Mouse (Mus musculus) ES-Bruce4 (cell line): ENCODE results near the gene Tgfa. TPM values are rescaled to one million over a fixed set of nuclear protein-coding genes. Genes with fewer than 3 reads are reported as not detected.

Source experiments
- H3K27ac ChIP-seq: 2 replicates; pipeline ENCODE4 v1.5.1; 2012; ENCODE audit warnings: low read length, inconsistent platforms; ENCODE audit not compliant: insufficient read depth
- H3K27me3 ChIP-seq: 2 replicates; pipeline ENCODE4 v1.6.1; 2012; ENCODE audit warnings: mild to moderate bottlenecking, low read length, inconsistent platforms; ENCODE audit not compliant: control insufficient read depth, poor library complexity, insufficient read depth, severe bottlenecking
- H3K36me3 ChIP-seq: 2 replicates; pipeline ENCODE4 v1.6.1; 2012; ENCODE audit warnings: inconsistent platforms, mild to moderate bottlenecking, low read length, moderate library complexity; ENCODE audit not compliant: control insufficient read depth, poor library complexity, insufficient read depth, severe bottlenecking
- H3K4me1 ChIP-seq: one replicate; pipeline ENCODE4 v1.8.1; 2011; ENCODE audit warnings: low read length; ENCODE audit not compliant: control insufficient read depth, insufficient read depth
- H3K4me3 ChIP-seq: 2 replicates; pipeline ENCODE4 v1.5.1; 2011; ENCODE audit warnings: low read depth, mild to moderate bottlenecking, low read length
- H3K9ac ChIP-seq: 2 replicates; pipeline ENCODE4 v1.6.1; 2012; ENCODE audit warnings: low read depth, mild to moderate bottlenecking, inconsistent platforms; ENCODE audit not compliant: poor library complexity, severe bottlenecking
- H3K9me3 ChIP-seq: replicated peaks from 2 replicates; pipeline ENCODE4 v1.6.1; 2012; ENCODE audit warnings: mild to moderate bottlenecking, low read length, inconsistent platforms; ENCODE audit not compliant: control insufficient read depth, poor library complexity, insufficient read depth, severe bottlenecking
- CTCF ChIP-seq: IDR thresholded peaks from one replicate; pipeline ENCODE4 v1.8.1; 2011; ENCODE audit warnings: low read depth, low read length
- EP300 ChIP-seq: IDR thresholded peaks from 2 replicates; pipeline ENCODE4 v1.6.1; 2011; ENCODE audit warnings: low read depth, low read length; ENCODE audit not compliant: insufficient read depth
- POLR2A ChIP-seq: IDR thresholded peaks from one replicate; pipeline ENCODE4 v1.8.1; 2011; ENCODE audit warnings: low read length; ENCODE audit not compliant: insufficient read depth
- polyA plus RNA-seq: library from polyadenylated mRNA; stranded (reverse); fragments of >200 nt; gene quantifications from 2 replicates; pipeline ENCODE4 v1.2.4, GENCODE M21; 2011; ENCODE audit warnings: low read depth; ENCODE audit not compliant: missing spikeins, insufficient read depth, insufficient read length

Gene Tgfa
- polyA plus RNA-seq, 1 experiment = 7.4 TPM

GRCm38 (mm10) chr6:86182626-86183025, 12.4 kb upstream of the Tgfa start:
- no peak overlapping the region for H3K9ac ChIP-seq
- no peaks in the 10 kb centered on the region for H3K9me3 ChIP-seq
- H3K4me3 ChIP-seq = no peak overlapping the region
- TF ChIP-seq EP300 = no peak
- no peak for TF ChIP-seq POLR2A
- no peak for TF ChIP-seq CTCF
- H3K4me1 ChIP-seq = no peaks in the 10 kb centered on the region
- H3K36me3 ChIP-seq = no peaks in the 10 kb centered on the region
- no peak overlapping the region for H3K27ac ChIP-seq
- H3K27me3 ChIP-seq = no peaks in the 10 kb centered on the region

GRCm38 (mm10) chr6:86186106-86186955, 8.7 kb upstream of the Tgfa start:
- H3K27me3 ChIP-seq = no peaks in the 10 kb centered on the region
- H3K9me3 ChIP-seq = no peaks in the 10 kb centered on the region
- H3K27ac ChIP-seq = no peak overlapping the region
- H3K4me1 ChIP-seq = no peaks in the 10 kb centered on the region
- H3K9ac ChIP-seq = no peak overlapping the region
- H3K4me3 ChIP-seq = no peak overlapping the region
- TF ChIP-seq CTCF = no peak
- TF ChIP-seq EP300 = no peak
- no peak for TF ChIP-seq POLR2A
- H3K36me3 ChIP-seq = no peaks in the 10 kb centered on the region

GRCm38 (mm10) chr6:86188741-86189480, 6.1 kb upstream of the Tgfa start:
- Histone ChIP-seq H3K27ac (no peak overlapping the region), H3K27me3 (no peaks in the 10 kb centered on the region)

GRCm38 (mm10) chr6:86190622-86191021, 4.4 kb upstream of the Tgfa start:
- no peaks in the 10 kb centered on the region for H3K4me1 ChIP-seq
- H3K36me3 ChIP-seq = no peaks in the 10 kb centered on the region
- no peaks in the 10 kb centered on the region for H3K27me3 ChIP-seq

More at GRCm38 (mm10) chr6:86188741-86189480, 6.1 kb upstream of the Tgfa start:
- no peak overlapping the region for H3K4me3 ChIP-seq
- H3K4me1 ChIP-seq = no peaks in the 10 kb centered on the region
- TF ChIP-seq CTCF = no peak
- TF ChIP-seq POLR2A = no peak
- no peak for TF ChIP-seq EP300
- H3K36me3 ChIP-seq = no peaks in the 10 kb centered on the region
- H3K9me3 ChIP-seq = no peaks in the 10 kb centered on the region
- H3K9ac ChIP-seq = no peak overlapping the region

GRCm38 (mm10) chr6:86192978-86193377, 2.0 kb upstream of the Tgfa start:
- no peak overlapping the region for H3K27ac ChIP-seq
- no peak for TF ChIP-seq CTCF
- TF ChIP-seq POLR2A = no peak
- TF ChIP-seq EP300 = no peak
- H3K4me1 ChIP-seq = no peaks in the 10 kb centered on the region
- H3K27me3 ChIP-seq = no peaks in the 10 kb centered on the region; the same call in 1 of the 2 replicates
- H3K4me3 ChIP-seq = no peak overlapping the region
- no peak overlapping the region for H3K9ac ChIP-seq
- H3K36me3 ChIP-seq = no peaks in the 10 kb centered on the region
- H3K9me3 ChIP-seq = no peaks in the 10 kb centered on the region

More at GRCm38 (mm10) chr6:86190622-86191021, 4.4 kb upstream of the Tgfa start:
- Histone ChIP-seq H3K9ac (no peak overlapping the region), H3K4me3 (no peak overlapping the region), H3K27ac (no peak overlapping the region), H3K9me3 (no peaks in the 10 kb centered on the region)
- TF ChIP-seq POLR2A = no peak
- TF ChIP-seq CTCF = no peak
- no peak for TF ChIP-seq EP300
